Mouse (Mus musculus): Measurements from ENCODE around the gene Zfp111. TPM values are rescaled to one million over a fixed set of nuclear protein-coding genes. Genes with fewer than 3 reads are reported as not detected.

Zfp111 gene
- polyA plus RNA-seq (2012; rRNA removed) = 6.1 and 7.0 TPM in 2 replicates
- polyA plus RNA-seq (2014; fragmentation: Nextera tagmentation; extraction: Ambion mirVana) = 12.7 TPM in 2 replicates

GRCm38 (mm10) chr7:24211343-24211742 is at the start of gene Zfp111:
Gene Zfp111, minus strand, starts transcription at chr7:24211443.
- Histone ChIP-seq H3K9me3 (ENCODE audit: control insufficient read depth, low read length) (no peaks in the 10 kb centered on the region), H3K9ac (ENCODE audit: low read depth, low read length, severe bottlenecking) (no peak within 1 kb of the TSS), H3K4me1 (ENCODE audit: control insufficient read depth, insufficient read depth, low read length) (no peaks in the 10 kb centered on the region), H3K4me3 (replicated peaks; ENCODE audit: low read length) (no peak within 1 kb of the TSS), H3K27me3 (ENCODE audit: control insufficient read depth, insufficient read depth, low read length) (no peaks in the 10 kb centered on the region), H3K36me3 (ENCODE audit: control insufficient read depth, insufficient read depth, low read length) (no peaks in the 10 kb centered on the region), H3K27ac (replicated peaks; ENCODE audit: low read depth, low read length) (no peak within 1 kb of the TSS), H3K4me2 (replicated peaks; ENCODE audit: low read depth, low read length, severe bottlenecking) (no peak within 1 kb of the TSS)
- ATAC-seq (ENCODE audit: low FRiP score, low read depth) (no peak), DNase-seq (ENCODE audit: low spot score) (no peak)
- TF ChIP-seq POLR2A (IDR thresholded peaks at IDR 0.05; ENCODE audit: borderline replicate concordance, extremely low read depth, insufficient read depth, insufficient read length) = no peak
- WGBS = 78% methylated on average over 5 of the region's 5 CpGs

DNA sequence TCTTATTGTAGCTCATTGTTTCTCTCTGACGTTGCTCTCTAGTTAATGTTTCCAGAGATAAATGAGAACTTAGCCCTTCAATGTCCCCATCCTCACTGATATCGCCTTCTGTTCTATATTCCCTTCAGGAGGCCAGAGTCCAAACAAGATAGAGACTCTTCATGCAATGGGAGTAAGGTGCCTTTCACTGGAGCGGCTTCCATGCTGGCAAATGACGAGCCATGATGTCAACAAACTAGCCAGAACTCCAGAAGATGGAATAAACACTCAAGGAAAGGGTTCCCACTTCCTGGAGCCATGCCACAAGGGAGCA is 48.7 kb upstream of the Zfp111 start:
- H3K9ac ChIP-seq (ENCODE audit: low read depth, low read length, severe bottlenecking) = no peak overlapping the region
- peaks cover 22% of the 10 kb centered on the region for H3K36me3 ChIP-seq (ENCODE audit: control insufficient read depth, insufficient read depth, low read length)
- 95% methylated on average over 4 of the region's 4 CpGs for WGBS
- no peak for DNase-seq (ENCODE audit: low spot score)
- 0 out of 2 replicates have a peak, but pooled peaks cover 2% of the 10 kb centered on the region for H3K4me1 ChIP-seq (ENCODE audit: control insufficient read depth, insufficient read depth, low read length)
- H3K27ac ChIP-seq (replicated peaks; ENCODE audit: low read depth, low read length) = no peak overlapping the region
- no peak for ATAC-seq (ENCODE audit: low FRiP score, low read depth)
- no peak overlapping the region for H3K4me2 ChIP-seq (replicated peaks; ENCODE audit: low read depth, low read length, severe bottlenecking)
- H3K9me3 ChIP-seq (ENCODE audit: control insufficient read depth, low read length) = no peaks in the 10 kb centered on the region
- no peak for TF ChIP-seq POLR2A (IDR thresholded peaks at IDR 0.05; ENCODE audit: borderline replicate concordance, extremely low read depth, insufficient read depth, insufficient read length)
- H3K4me3 ChIP-seq (replicated peaks; ENCODE audit: low read length) = no peak overlapping the region
- no peaks in the 10 kb centered on the region for H3K27me3 ChIP-seq (ENCODE audit: control insufficient read depth, insufficient read depth, low read length)

DNA sequence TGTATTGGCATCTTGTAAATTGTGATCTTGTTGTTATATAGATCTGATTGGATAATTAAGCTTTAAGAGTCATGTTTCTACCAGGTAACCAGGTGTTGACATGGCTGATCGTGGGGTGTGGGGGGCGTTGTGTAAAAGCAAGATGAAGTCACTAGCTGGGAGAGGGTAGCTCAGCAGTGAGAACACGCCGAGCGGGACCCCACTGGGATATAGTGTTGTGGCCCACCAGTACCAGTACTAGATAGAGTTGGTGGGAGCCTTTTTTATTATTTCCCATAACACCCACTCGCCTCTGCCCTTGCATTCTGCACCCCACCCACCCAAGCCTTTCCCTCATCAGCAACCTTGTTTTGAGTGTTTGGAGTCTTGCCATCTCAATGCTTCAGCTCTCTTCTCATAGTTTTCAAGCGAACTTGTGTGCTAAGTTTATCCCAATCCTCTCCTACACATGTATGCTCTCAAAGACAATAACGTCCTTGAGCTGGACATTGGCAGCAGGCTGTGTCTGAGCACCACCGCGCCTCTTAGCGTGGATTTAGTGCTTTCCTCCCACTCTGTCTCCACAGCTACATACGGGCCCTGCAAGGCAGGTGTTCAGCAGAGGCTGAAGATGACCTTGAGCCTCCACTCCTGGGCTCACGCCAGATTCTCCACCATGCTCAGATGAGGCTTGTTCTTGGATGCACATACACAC is 48.2 kb upstream of the Zfp111 start:
- H3K9ac ChIP-seq (ENCODE audit: low read depth, low read length, severe bottlenecking) = no peak overlapping the region
- H3K9me3 ChIP-seq (ENCODE audit: control insufficient read depth, low read length) = no peaks in the 10 kb centered on the region
- no peak overlapping the region for H3K27ac ChIP-seq (replicated peaks; ENCODE audit: low read depth, low read length)
- ATAC-seq (ENCODE audit: low FRiP score, low read depth) = no peak
- TF ChIP-seq POLR2A (IDR thresholded peaks at IDR 0.05; ENCODE audit: borderline replicate concordance, extremely low read depth, insufficient read depth, insufficient read length) = no peak
- DNase-seq (ENCODE audit: low spot score) = no peak
- no peaks in the 10 kb centered on the region for H3K27me3 ChIP-seq (ENCODE audit: control insufficient read depth, insufficient read depth, low read length)
- WGBS = 92% methylated on average over 13 of the region's 13 CpGs
- no peak overlapping the region for H3K4me2 ChIP-seq (replicated peaks; ENCODE audit: low read depth, low read length, severe bottlenecking)
- 0 out of 2 replicates have a peak, but pooled peaks cover 2% of the 10 kb centered on the region for H3K4me1 ChIP-seq (ENCODE audit: control insufficient read depth, insufficient read depth, low read length)
- no peak overlapping the region for H3K4me3 ChIP-seq (replicated peaks; ENCODE audit: low read length)
- H3K36me3 ChIP-seq (ENCODE audit: control insufficient read depth, insufficient read depth, low read length) = peaks cover 22% of the 10 kb centered on the region

DNA sequence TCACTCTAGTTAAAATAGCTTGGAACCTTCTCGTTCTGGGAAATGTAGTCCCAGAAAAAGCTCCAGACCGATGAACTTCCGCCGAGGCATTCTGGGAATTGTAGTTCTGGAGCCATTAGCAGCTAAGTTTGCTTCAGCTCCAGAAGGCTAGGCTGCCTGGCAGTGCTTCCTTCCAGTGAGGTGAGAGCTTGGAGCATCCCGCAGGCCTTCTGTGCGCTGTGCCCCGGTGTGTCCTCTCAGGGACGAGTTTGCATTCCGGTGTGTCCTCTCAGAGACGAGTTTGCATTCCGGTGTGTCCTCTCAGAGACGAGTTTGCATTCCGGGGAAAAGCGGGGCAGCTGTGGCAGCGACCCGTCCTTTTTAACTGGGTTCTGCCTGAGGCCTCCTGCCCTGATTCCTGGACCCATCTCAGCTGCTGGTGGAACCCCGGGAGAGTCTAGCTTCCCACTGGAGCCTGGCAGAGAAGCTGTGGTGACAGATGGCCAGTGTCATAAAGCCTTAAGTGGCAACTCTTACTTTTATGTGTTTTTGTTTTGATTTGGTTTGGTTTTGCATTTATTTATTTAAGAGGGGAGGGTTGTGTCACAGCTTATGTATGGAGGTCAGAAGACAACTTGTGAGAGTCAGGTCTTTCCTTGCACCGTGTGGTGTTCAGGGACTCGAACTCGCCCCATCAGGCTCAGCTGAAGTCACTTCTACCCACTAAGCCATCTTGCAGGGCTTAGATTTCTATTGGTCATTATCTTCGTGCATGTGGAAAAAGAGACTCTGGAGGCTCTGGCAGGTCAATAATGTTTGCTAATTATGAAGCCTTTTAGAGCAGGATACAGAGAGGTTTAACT is 43.6 kb upstream of the Zfp111 start, which contains the start of gene Zfp108:
Gene Zfp108 (plus strand): TSS at position 162 of the 842 bp plus-strand sequence.
- Histone ChIP-seq H3K4me1 (ENCODE audit: control insufficient read depth, insufficient read depth, low read length) (0 out of 2 replicates have a peak, but pooled peaks cover 2% of the 10 kb centered on the region), H3K4me2 (replicated peaks; ENCODE audit: low read depth, low read length, severe bottlenecking) (peak within 1 kb of the TSS; percentile 44), H3K4me3 (replicated peaks; ENCODE audit: low read length) (peak within 1 kb of the TSS; percentile 49), H3K9ac (ENCODE audit: low read depth, low read length, severe bottlenecking) (peak within 1 kb of the TSS; percentile 65), H3K27ac (replicated peaks; ENCODE audit: low read depth, low read length) (peak within 1 kb of the TSS; percentile 52; the same call in 1 of the 2 replicates), H3K9me3 (ENCODE audit: control insufficient read depth, low read length) (no peaks in the 10 kb centered on the region), H3K27me3 (ENCODE audit: control insufficient read depth, insufficient read depth, low read length) (no peaks in the 10 kb centered on the region), H3K36me3 (ENCODE audit: control insufficient read depth, insufficient read depth, low read length) (peaks cover 3% of the 10 kb centered on the region; the same call in 1 of the 2 replicates)
- WGBS = 18% methylated on average over 21 of the region's 21 CpGs
- peak; percentile 68; the same call in 1 of the 2 replicates for TF ChIP-seq POLR2A (IDR thresholded peaks at IDR 0.05; ENCODE audit: borderline replicate concordance, extremely low read depth, insufficient read depth, insufficient read length)
- DNase-seq (ENCODE audit: low spot score) = peak; percentile 94
- ATAC-seq (ENCODE audit: low FRiP score, low read depth) = peak; percentile 93
